Mouse (Mus musculus) cerebellum, adult 9-11 months (tissue): Measurements from ENCODE around the gene Sun5.

Experiments
- DNase-seq: peaks from one replicate; pipeline ENCODE4 v3.0.0; 2022

Gene Sun5

GRCm38 (mm10) chr2:153808146-153808545, 62.7 kb downstream of the Sun5 start:
- no peak for DNase-seq

DNA sequence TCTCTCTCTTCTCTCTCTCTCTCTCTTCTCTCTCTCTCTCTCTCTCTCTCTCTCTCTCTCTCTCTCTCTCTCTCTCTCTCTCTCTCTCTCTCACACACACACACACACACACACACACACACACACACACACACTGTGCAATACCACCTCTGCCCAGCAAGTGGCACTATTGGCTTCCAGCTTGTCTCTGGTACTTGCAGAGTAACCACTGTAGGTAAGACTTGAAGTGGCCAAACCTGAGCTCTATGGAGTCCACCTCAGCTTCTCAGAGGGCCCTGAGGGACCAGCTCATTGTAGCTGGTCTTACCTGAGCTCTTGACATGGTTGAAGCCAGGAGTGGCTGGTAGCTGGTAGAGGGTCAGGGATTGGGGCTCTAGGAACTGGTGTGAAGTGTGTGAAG, 63.4 kb downstream of the Sun5 start:
- peak; percentile 77 for DNase-seq
